Mouse (Mus musculus): ENCODE measurements around the gene Camsap3. TPM values are rescaled to one million over a fixed set of nuclear protein-coding genes. Genes with fewer than 3 reads are reported as not detected.

The Camsap3 gene
- total and polyA plus RNA-seq, 3 experiments: 0.62 to 5.1 TPM; not detected in 1

DNA sequence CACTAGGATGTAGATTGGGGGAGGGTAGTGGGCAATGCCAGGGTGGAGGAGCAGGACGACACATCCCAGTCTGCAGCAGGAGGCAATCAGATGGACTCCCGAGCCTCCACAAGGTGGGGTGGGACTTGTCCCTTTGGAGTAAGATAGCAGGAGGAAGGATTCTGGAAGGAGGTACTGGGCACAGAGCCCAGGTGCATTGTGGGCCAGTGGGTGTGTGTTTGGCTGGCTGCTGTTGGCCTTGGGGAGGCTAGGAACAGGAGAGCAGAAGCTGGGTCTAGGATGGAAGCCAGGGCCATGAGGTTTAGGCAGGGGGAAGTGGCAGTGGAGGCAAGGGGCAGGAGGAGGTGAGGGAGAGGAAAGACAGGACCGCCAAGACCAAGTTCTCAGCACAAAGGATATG is 6.4 kb downstream of the Camsap3 start:
- no peak overlapping the region for H3K9ac ChIP-seq (ENCODE audit: control insufficient read depth, low read depth, low read length, poor library complexity, severe bottlenecking)
- H3K27ac ChIP-seq (ENCODE audit: control insufficient read depth, low read depth, low read length): no peak overlapping the region
- peaks cover 0 to 7% of the 10 kb centered on the region in 2 experiments; a peak in 2 of 4 replicates for H3K4me1 ChIP-seq (ENCODE audit: control insufficient read depth in 1 of 2, insufficient read depth in 2 of 2, low read length in 2 of 2)
- no peak for DNase-seq (ENCODE audit: low read depth, low spot score)
- no peaks in the 10 kb centered on the region for H3K9me3 ChIP-seq (replicated peaks; ENCODE audit: insufficient read depth, low read length)
- H3K36me3 ChIP-seq (ENCODE audit: control insufficient read depth in 1 of 2, insufficient read depth in 2 of 2, low read length in 2 of 2): no peaks in the 10 kb centered on the region
- H3K4me3 ChIP-seq (ENCODE audit: control insufficient read depth in 1 of 2, insufficient read depth in 1 of 2, low read depth in 2 of 2, low read length in 2 of 2): no peak overlapping the region
- H3K79me2 ChIP-seq (ENCODE audit: control insufficient read depth, insufficient read depth, low read length, poor library complexity): no peaks in the 10 kb centered on the region
- TF ChIP-seq MEF2A (IDR thresholded peaks at IDR 0.05; ENCODE audit: extremely low read depth, insufficient replicate concordance, low read depth, low read length, poor library complexity, severe bottlenecking) (no peak), POLR2AphosphoS2 (IDR thresholded peaks at IDR 0.05; ENCODE audit: low read length) (no peak), ZMIZ1 (IDR thresholded peaks at IDR 0.05; ENCODE audit: low read depth, low read length) (no peak), POLR2A (IDR thresholded peaks at IDR 0.05; ENCODE audit: control insufficient read depth in 1 of 2, insufficient read depth in 1 of 2, low read depth in 1 of 2, low read length in 2 of 2, poor library complexity in 1 of 2) (no peak), TCF12 (IDR thresholded peaks at IDR 0.05; ENCODE audit: low read depth, low read length) (no peak), TAL1 (IDR thresholded peaks at IDR 0.05; ENCODE audit: low read length) (no peak)
- no peaks in the 10 kb centered on the region for H3K27me3 ChIP-seq (ENCODE audit: control insufficient read depth in 1 of 2, insufficient read depth in 2 of 2, low read length in 2 of 2)

DNA sequence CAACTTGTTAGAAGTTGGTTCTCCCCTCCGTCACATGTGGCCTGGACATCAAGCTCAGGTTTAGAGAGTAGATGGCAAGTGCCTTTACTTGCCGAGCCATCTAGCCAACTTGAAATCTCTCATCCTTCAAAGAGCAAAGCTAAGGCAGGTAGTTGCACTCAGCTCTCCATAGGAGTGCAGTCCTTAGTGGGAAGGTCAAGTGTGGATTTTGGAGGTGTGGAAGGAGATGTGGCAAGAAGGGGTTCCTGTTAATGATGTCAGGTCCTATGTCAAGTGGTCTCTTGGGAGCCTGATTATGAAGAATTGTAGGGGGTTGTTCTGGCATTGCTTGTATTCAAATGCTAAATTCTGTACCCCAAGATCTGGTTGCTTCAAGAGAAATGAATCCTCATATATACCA is 7.4 kb downstream of the Camsap3 start:
- DNase-seq (ENCODE audit: low read depth, low spot score): no peak
- TF ChIP-seq TBP (IDR thresholded peaks at IDR 0.05; ENCODE audit: low read depth, low read length): no peak
- TF ChIP-seq JUND (IDR thresholded peaks at IDR 0.05; ENCODE audit: low read depth, low read length): no peak
- no peak for TF ChIP-seq MAZ (IDR thresholded peaks at IDR 0.05; ENCODE audit: low read depth, low read length)
- no peak for TF ChIP-seq ELF1 (IDR thresholded peaks at IDR 0.05; ENCODE audit: low read depth, low read length)
- TF ChIP-seq ZC3H11A (IDR thresholded peaks at IDR 0.05; ENCODE audit: low read depth, low read length): no peak
- no peak for TF ChIP-seq TCF12 (IDR thresholded peaks at IDR 0.05; ENCODE audit: low read depth, low read length)
- TF ChIP-seq ETS1 (IDR thresholded peaks at IDR 0.05; ENCODE audit: low read depth, low read length): no peak
- TF ChIP-seq EP300 (IDR thresholded peaks at IDR 0.05; ENCODE audit: low read depth in 1 of 2, low read length in 2 of 2): no peak
- TF ChIP-seq MEF2A (IDR thresholded peaks at IDR 0.05; ENCODE audit: extremely low read depth, insufficient replicate concordance, low read depth, low read length, poor library complexity, severe bottlenecking): no peak
- no peak for TF ChIP-seq SMC3 (IDR thresholded peaks at IDR 0.05; ENCODE audit: low read depth, low read length)
- TF ChIP-seq RCOR1 (IDR thresholded peaks at IDR 0.05; ENCODE audit: low read depth, low read length): no peak
- TF ChIP-seq CTCF (IDR thresholded peaks at IDR 0.05 in 2 of 3, conservative IDR thresholded peaks at IDR 0.05 in 1 of 3; ENCODE audit: control insufficient read depth in 1 of 3, insufficient read depth in 1 of 3, low read depth in 2 of 3, low read length in 3 of 3, poor library complexity in 1 of 3, severe bottlenecking in 1 of 3): no peak
- no peak overlapping the region for H3K9ac ChIP-seq (ENCODE audit: control insufficient read depth, low read depth, low read length, poor library complexity, severe bottlenecking)
- no peaks in the 10 kb centered on the region for H3K9me3 ChIP-seq (replicated peaks; ENCODE audit: insufficient read depth, low read length)
- H3K36me3 ChIP-seq (ENCODE audit: control insufficient read depth in 1 of 2, insufficient read depth in 2 of 2, low read length in 2 of 2): no peaks in the 10 kb centered on the region
- peaks cover 0 to 7% of the 10 kb centered on the region in 2 experiments; a peak in 2 of 4 replicates for H3K4me1 ChIP-seq (ENCODE audit: control insufficient read depth in 1 of 2, insufficient read depth in 2 of 2, low read length in 2 of 2)
- no peaks in the 10 kb centered on the region for H3K27me3 ChIP-seq (ENCODE audit: control insufficient read depth in 1 of 2, insufficient read depth in 2 of 2, low read length in 2 of 2)
- no peaks in the 10 kb centered on the region for H3K79me2 ChIP-seq (ENCODE audit: control insufficient read depth, insufficient read depth, low read length, poor library complexity)
- H3K4me3 ChIP-seq (ENCODE audit: control insufficient read depth in 1 of 2, insufficient read depth in 1 of 2, low read depth in 2 of 2, low read length in 2 of 2): no peak overlapping the region
- H3K27ac ChIP-seq (ENCODE audit: control insufficient read depth, low read depth, low read length): no peak overlapping the region
